Mouse (Mus musculus) spleen, postnatal 36 days (tissue): Measurements from ENCODE around the gene Vmn2r121.

Experiments used
- DNase-seq, 2 experiments: peaks; one replicate each; pipeline ENCODE4 v3.0.0; 2022; ENCODE audit warnings: low spot score in 2 of 2, mixed read lengths in 1 of 2

Vmn2r121 gene

DNA sequence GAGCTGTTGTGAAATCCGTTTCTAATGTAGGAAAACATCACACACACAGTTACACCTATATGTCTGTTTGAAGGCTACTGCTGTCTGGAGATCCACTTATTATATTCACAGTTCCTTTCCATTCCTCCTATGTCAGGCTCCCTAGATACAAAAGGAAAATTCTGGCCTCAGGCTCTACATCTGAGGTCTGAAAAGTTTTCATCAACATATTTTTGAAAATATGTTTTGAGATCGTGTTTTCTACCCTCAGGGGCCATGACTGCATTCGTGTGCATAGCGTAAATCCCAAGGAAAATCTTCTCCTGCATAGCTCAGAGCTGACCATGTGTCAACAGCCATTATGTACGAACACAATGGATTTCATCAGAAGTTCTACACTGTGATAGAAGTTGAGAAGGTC is at the start of gene Vmn2r121:
Gene Vmn2r121 (minus strand): TSS at position 101 of the 400 bp plus-strand sequence.
- no peak for DNase-seq
